Mouse (Mus musculus) regulatory T cell (primary cell): Measurements from ENCODE around the gene Trak2.
"Not testable (repeated sequence)": the region's sequence is repeated elsewhere in the genome, so short reads cannot be mapped to it uniquely, and the experiment has no call there.

ENCODE experiments used
- in situ Hi-C: fragments of 300-600 bp; cut with MboI, MseI; formaldehyde crosslinking; loops from one replicate; pipeline ENCODE4 v1.15.1; 2025; ENCODE audit warnings: high pct_unique_total_duplicates

Trak2 gene

GRCm38 (mm10) chr1:58973366-58974221, at the start of gene Trak2, which contains the start of gene Stradb:
Trak2 (minus strand) TSS chr1:58973430.
Stradb (plus strand) TSS chr1:58973522.
- in situ Hi-C loops, result no loop called here

- in situ Hi-C loops, result no loop called here
These were observed 48.3 kb upstream of the Trak2 start for GRCm38 (mm10) chr1:59021556-59021955.

GRCm38 (mm10) chr1:59009250-59009649, 36.0 kb upstream of the Trak2 start:
- in situ Hi-C loops, result loop anchor here (5.0 to 10.0 kb wide), 2 partner anchors 136 to 228 kb away; partner anchors contain the start of gene Als2

- in situ Hi-C loops, result loop anchor here (5.0 kb wide), 1 partner anchor 228 kb away; no protein-coding TSS in a partner anchor
These were observed 22.1 kb upstream of the Trak2 start for GRCm38 (mm10) chr1:58995313-58995712.

GRCm38 (mm10) chr1:58993723-58994122, 20.5 kb upstream of the Trak2 start:
- in situ Hi-C loops, result no loop called here

GRCm38 (mm10) chr1:58993144-58993543, 19.9 kb upstream of the Trak2 start:
- in situ Hi-C loops, result no loop called here

- in situ Hi-C loops, result no loop called here
These were observed 11.4 kb upstream of the Trak2 start for GRCm38 (mm10) chr1:58984586-58984985.

GRCm38 (mm10) chr1:58982276-58982675, 9.0 kb upstream of the Trak2 start:
- in situ Hi-C loops, result no loop called here

GRCm38 (mm10) chr1:58972851-58973365, 322 bp downstream of the Trak2 start:
- in situ Hi-C loops, result no loop called here

GRCm38 (mm10) chr1:58971097-58971496, 2.1 kb downstream of the Trak2 start:
- in situ Hi-C loops, result no loop called here

- in situ Hi-C loops, result no loop called here
These were observed 3.2 kb downstream of the Trak2 start for GRCm38 (mm10) chr1:58970054-58970453.

GRCm38 (mm10) chr1:58967534-58967933, 5.7 kb downstream of the Trak2 start:
- in situ Hi-C loops, result no loop called here

GRCm38 (mm10) chr1:58962865-58963264, 10.4 kb downstream of the Trak2 start:
- in situ Hi-C loops, result no loop called here

- in situ Hi-C loops, result no loop called here
These were observed 10.8 kb downstream of the Trak2 start for GRCm38 (mm10) chr1:58962418-58962817.

- in situ Hi-C loops, result no loop called here
These were observed 11.9 kb downstream of the Trak2 start for GRCm38 (mm10) chr1:58961152-58961893.

- in situ Hi-C loops, result no loop called here
These were observed 13.5 kb downstream of the Trak2 start for GRCm38 (mm10) chr1:58959682-58960081.

GRCm38 (mm10) chr1:58958789-58959526, 14.3 kb downstream of the Trak2 start:
- in situ Hi-C loops, result not testable (repeated sequence)

GRCm38 (mm10) chr1:58957931-58958330, 15.3 kb downstream of the Trak2 start:
- in situ Hi-C loops, result no loop called here

- in situ Hi-C loops, result no loop called here
These were observed 17.0 kb downstream of the Trak2 start for GRCm38 (mm10) chr1:58956229-58956628.

- in situ Hi-C loops, result no loop called here
These were observed 17.5 kb downstream of the Trak2 start for GRCm38 (mm10) chr1:58955716-58956115.

- in situ Hi-C loops, result no loop called here
These were observed 18.4 kb downstream of the Trak2 start for GRCm38 (mm10) chr1:58954578-58955410.
